Mouse (Mus musculus) hindbrain, embryonic 13.5 days (tissue): ENCODE data around the gene Olfr1331. TPM values are rescaled to one million over a fixed set of nuclear protein-coding genes. Genes with fewer than 3 reads are reported as not detected.
"Not testable (repeated sequence)": the region's sequence is repeated elsewhere in the genome, so short reads cannot be mapped to it uniquely, and the experiment has no call there.

Experiments used
- ATAC-seq: fragments of 200-750 bp; cut with Nextera tagmentation; 2 replicates; pipeline ENCODE4 v1.8.0; 2017; ENCODE audit warnings: moderate TSS enrichment; ENCODE audit not compliant: low FRiP score
- H3K27ac ChIP-seq: fragments of 300-500 bp; sonication (generic); 2 replicates; pipeline ENCODE4 v1.5.1; 2015; ENCODE audit warnings: inconsistent platforms, mild to moderate bottlenecking, moderate library complexity
- H3K27me3 ChIP-seq: fragments of 300-500 bp; sonication (generic); 2 replicates; pipeline ENCODE4 v1.6.1; 2015; ENCODE audit warnings: mild to moderate bottlenecking, inconsistent platforms
- H3K36me3 ChIP-seq: fragments of 300-500 bp; sonication (generic); 2 replicates; pipeline ENCODE4 v1.6.1; 2015; ENCODE audit warnings: mild to moderate bottlenecking, inconsistent platforms
- H3K4me1 ChIP-seq: fragments of 300-500 bp; sonication (generic); replicated peaks from 2 replicates; pipeline ENCODE4 v1.6.1; 2015; ENCODE audit warnings: inconsistent platforms
- H3K4me2 ChIP-seq: fragments of 300-500 bp; sonication (generic); 2 replicates; pipeline ENCODE4 v1.6.1; 2015; ENCODE audit warnings: inconsistent platforms, mild to moderate bottlenecking, moderate library complexity
- H3K4me3 ChIP-seq: fragments of 300-500 bp; sonication (generic); 2 replicates; pipeline ENCODE4 v1.5.1; 2015; ENCODE audit warnings: mild to moderate bottlenecking, inconsistent platforms
- H3K9ac ChIP-seq: fragments of 300-500 bp; sonication (generic); 2 replicates; pipeline ENCODE4 v1.6.1; 2015; ENCODE audit warnings: mild to moderate bottlenecking, inconsistent platforms
- H3K9me3 ChIP-seq: fragments of 300-500 bp; sonication (generic); 2 replicates; pipeline ENCODE4 v1.6.1; 2016; ENCODE audit warnings: inconsistent platforms
- WGBS: fragments of 180-500 bp; shearing (Covaris S2); methylation state at CpG from one replicate; pipeline ENCODE4 v1.1.7; 2015; 5-methylcytosine and 5-hydroxymethylcytosine counted together
- polyA plus RNA-seq: library from polyadenylated mRNA; unstranded; fragments of >200 nt; fragmentation: Nextera tagmentation; extraction: Ambion mirVana; gene quantifications from 2 replicates; pipeline ENCODE4 v1.2.1, GENCODE M21; 2015

The Olfr1331 gene
- not detected in 2 replicates for polyA plus RNA-seq

DNA sequence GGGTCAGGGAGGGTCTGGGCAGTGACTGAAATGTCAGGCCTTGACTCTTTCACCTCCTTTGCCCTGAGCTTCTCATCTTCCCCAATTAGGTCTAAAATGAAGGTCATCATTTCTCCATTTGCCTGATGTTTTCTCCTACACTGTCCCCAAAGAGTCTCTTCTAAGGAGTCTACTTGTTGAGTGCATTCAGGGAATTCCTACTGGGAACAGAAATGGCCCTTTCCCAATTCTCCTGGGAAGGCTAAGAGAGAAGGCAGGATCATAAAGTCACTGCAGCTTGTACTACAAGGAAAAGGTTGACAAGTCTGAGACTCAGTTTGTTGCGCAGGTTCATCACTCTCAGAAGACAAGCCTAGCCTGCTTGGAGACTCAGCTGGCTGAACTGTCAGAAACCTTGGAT is at the start of gene Olfr1331:
TSS of gene Olfr1331 (plus strand) at position 301 of the 400 bp plus-strand sequence.
- Histone ChIP-seq H3K4me1 (0 out of 2 replicates have a peak, but pooled peaks cover 4% of the 10 kb centered on the region), H3K36me3 (no peaks in the 10 kb centered on the region), H3K4me3 (no peak within 1 kb of the TSS), H3K27me3 (no peaks in the 10 kb centered on the region), H3K9ac (no peak within 1 kb of the TSS), H3K27ac (no peak within 1 kb of the TSS), H3K9me3 (no peaks in the 10 kb centered on the region), H3K4me2 (no peak within 1 kb of the TSS)
- no peak for ATAC-seq
- WGBS = 90% methylated on average over 1 of the region's 1 CpGs

DNA sequence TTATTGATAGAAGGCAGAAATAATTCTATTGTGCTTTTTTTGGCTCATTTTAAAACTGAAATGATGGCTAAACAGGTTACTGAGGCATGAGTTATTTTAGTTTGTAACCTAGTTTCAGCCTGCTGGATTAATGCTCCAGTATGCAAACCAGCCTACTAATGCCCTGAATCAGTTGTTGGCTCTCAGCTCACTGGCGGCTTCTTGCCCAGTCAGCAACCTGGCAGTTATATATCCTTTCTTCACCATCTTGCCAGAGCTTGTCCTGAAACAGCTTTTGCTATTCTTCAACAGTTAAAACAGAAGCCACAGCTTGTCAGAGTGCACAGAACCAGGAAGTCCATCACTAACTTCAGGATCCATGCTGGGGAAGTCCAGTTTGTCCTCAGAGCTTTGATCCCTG is 45.5 kb upstream of the Olfr1331 start:
- no peak overlapping the region for H3K27ac ChIP-seq
- no peak overlapping the region for H3K4me3 ChIP-seq
- no peaks in the 10 kb centered on the region for H3K27me3 ChIP-seq
- 93% methylated on average over 1 of the region's 1 CpGs for WGBS
- H3K9me3 ChIP-seq = no peaks in the 10 kb centered on the region
- H3K4me1 ChIP-seq = no peaks in the 10 kb centered on the region
- no peak for ATAC-seq
- no peaks in the 10 kb centered on the region for H3K36me3 ChIP-seq
- no peak overlapping the region for H3K9ac ChIP-seq
- H3K4me2 ChIP-seq = no peak overlapping the region

- Histone ChIP-seq H3K4me2 (no peak within 1 kb of the TSS), H3K9me3 (no peaks in the 10 kb centered on the region), H3K36me3 (no peaks in the 10 kb centered on the region), H3K27ac (no peak within 1 kb of the TSS), H3K4me3 (no peak within 1 kb of the TSS), H3K4me1 (no peaks in the 10 kb centered on the region), H3K9ac (no peak within 1 kb of the TSS), H3K27me3 (no peaks in the 10 kb centered on the region)
- ATAC-seq = no peak
- WGBS = 96% methylated on average over 1 of the region's 1 CpGs
Observed at GRCm38 (mm10) chr4:118836179-118836578, 28.3 kb upstream of the Olfr1331 start, which contains the start of gene Olfr1333. Gene Olfr1333, minus strand, starts transcription at chr4:118836279.

GRCm38 (mm10) chr4:118861791-118862190 is 2.7 kb upstream of the Olfr1331 start:
- WGBS = 78% methylated on average over 1 of the region's 1 CpGs
- H3K4me3 ChIP-seq = no peak overlapping the region
- H3K27me3 ChIP-seq = no peaks in the 10 kb centered on the region
- H3K4me1 ChIP-seq = 0 out of 2 replicates have a peak, but pooled peaks cover 4% of the 10 kb centered on the region
- no peak overlapping the region for H3K9ac ChIP-seq
- H3K4me2 ChIP-seq = no peak overlapping the region
- no peak for ATAC-seq
- H3K36me3 ChIP-seq = no peaks in the 10 kb centered on the region
- H3K27ac ChIP-seq = no peak overlapping the region
- no peaks in the 10 kb centered on the region; the same call in 1 of the 2 replicates for H3K9me3 ChIP-seq

GRCm38 (mm10) chr4:118862704-118863103 is 1.7 kb upstream of the Olfr1331 start:
- Histone ChIP-seq H3K4me2 (no peak overlapping the region), H3K4me3 (no peak overlapping the region), H3K9ac (no peak overlapping the region), H3K27ac (no peak overlapping the region), H3K4me1 (0 out of 2 replicates have a peak, but pooled peaks cover 4% of the 10 kb centered on the region), H3K9me3 (no peaks in the 10 kb centered on the region), H3K27me3 (no peaks in the 10 kb centered on the region), H3K36me3 (no peaks in the 10 kb centered on the region)
- 45% methylated on average over 4 of the region's 4 CpGs for WGBS
- no peak for ATAC-seq

- H3K27ac ChIP-seq = no peak overlapping the region
- no peak overlapping the region for H3K9ac ChIP-seq
- no peak for ATAC-seq
- H3K4me1 ChIP-seq = 0 out of 2 replicates have a peak, but pooled peaks cover 4% of the 10 kb centered on the region
- H3K9me3 ChIP-seq = no peaks in the 10 kb centered on the region
- no peak overlapping the region for H3K4me3 ChIP-seq
- no peaks in the 10 kb centered on the region for H3K36me3 ChIP-seq
- H3K27me3 ChIP-seq = no peaks in the 10 kb centered on the region
- H3K4me2 ChIP-seq = no peak overlapping the region
Observed at GRCm38 (mm10) chr4:118867566-118867965, 3.1 kb downstream of the Olfr1331 start.

GRCm38 (mm10) chr4:118888297-118888696 is 23.8 kb downstream of the Olfr1331 start, which contains the start of gene Olfr1330:
Gene Olfr1330, plus strand, starts transcription at chr4:118888597.
- no peak within 1 kb of the TSS for H3K4me3 ChIP-seq
- H3K36me3 ChIP-seq = no peaks in the 10 kb centered on the region
- H3K27me3 ChIP-seq = no peaks in the 10 kb centered on the region
- no peak within 1 kb of the TSS for H3K9ac ChIP-seq
- 95% methylated on average over 1 of the region's 1 CpGs for WGBS
- H3K9me3 ChIP-seq = no peaks in the 10 kb centered on the region
- no peak within 1 kb of the TSS for H3K4me2 ChIP-seq
- no peaks in the 10 kb centered on the region for H3K4me1 ChIP-seq
- no peak within 1 kb of the TSS for H3K27ac ChIP-seq
- no peak for ATAC-seq

DNA sequence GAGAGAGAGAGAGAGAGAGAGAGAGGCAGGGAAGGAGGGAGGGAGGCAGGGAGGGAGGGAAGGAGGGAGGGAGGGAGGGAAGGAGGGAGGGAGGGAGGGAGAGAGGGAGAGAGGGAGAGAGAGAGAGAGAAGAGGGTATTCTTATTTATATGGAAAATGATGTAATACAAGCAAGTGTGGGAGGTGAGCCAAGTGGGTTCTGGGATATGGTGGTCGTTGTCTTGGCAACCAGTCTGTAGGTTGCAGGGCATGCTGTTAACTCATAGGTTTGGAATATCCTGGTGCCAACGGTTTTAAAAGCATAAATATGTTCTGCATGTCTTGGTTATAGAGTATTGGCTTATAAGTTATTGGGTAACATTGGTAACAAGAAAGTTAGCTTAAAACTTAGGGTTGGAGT is 37.5 kb downstream of the Olfr1331 start:
- no peaks in the 10 kb centered on the region for H3K9me3 ChIP-seq
- H3K4me3 ChIP-seq = no peak overlapping the region
- no peak overlapping the region for H3K4me2 ChIP-seq
- ATAC-seq = no peak
- H3K9ac ChIP-seq = no peak overlapping the region
- H3K4me1 ChIP-seq = no peaks in the 10 kb centered on the region
- WGBS = 69% methylated on average over 2 of the region's 2 CpGs
- no peaks in the 10 kb centered on the region for H3K36me3 ChIP-seq
- no peaks in the 10 kb centered on the region for H3K27me3 ChIP-seq
- no peak overlapping the region for H3K27ac ChIP-seq

DNA sequence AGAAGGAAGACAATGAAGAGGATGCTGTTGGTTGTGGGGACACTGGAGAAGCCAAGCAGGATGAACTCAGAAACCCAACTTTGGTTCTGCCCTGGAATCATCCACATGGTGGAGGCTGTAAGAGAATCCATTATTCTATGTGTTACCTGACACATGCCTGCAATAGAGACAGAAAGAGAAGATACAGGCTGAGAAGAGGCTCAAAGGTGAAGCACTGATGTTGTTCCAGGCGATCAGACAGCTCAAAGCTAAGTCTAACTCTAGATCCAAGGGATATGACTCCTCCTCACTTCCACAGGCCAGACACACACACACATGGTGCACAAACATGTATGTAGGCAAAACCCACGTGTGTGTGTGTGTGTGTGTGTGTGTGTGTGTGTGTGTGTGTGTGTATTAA is 52.9 kb downstream of the Olfr1331 start, which contains the start of gene Olfr1329:
TSS of gene Olfr1329 (minus strand) at position 101 of the 400 bp plus-strand sequence.
- H3K36me3 ChIP-seq, H3K4me2 ChIP-seq, ATAC-seq, H3K27ac ChIP-seq, H3K4me3 ChIP-seq, H3K27me3 ChIP-seq, H3K9ac ChIP-seq, H3K4me1 ChIP-seq, H3K9me3 ChIP-seq: not testable (repeated sequence)
- whole genome bisulfite sequencing = 65% methylated on average over 2 of the region's 2 CpGs

Other genes with a start within 250 kb of the Olfr1331 start
- 1.3 and 2.3 TPM in 2 replicates for gene Cfap57, start 243.9 kb upstream of the Olfr1331 start, polyA plus RNA-seq
- gene Ebna1bp2, start 243.8 kb upstream of the Olfr1331 start, polyA plus RNA-seq = 106 and 121 TPM in 2 replicates
- gene Olfr62, start 205.7 kb upstream of the Olfr1331 start, polyA plus RNA-seq = not detected in 2 replicates
- not detected in 2 replicates for gene Olfr1342, start 171.9 kb upstream of the Olfr1331 start, polyA plus RNA-seq
- not detected in 2 replicates for gene Olfr1341, start 161.1 kb upstream of the Olfr1331 start, polyA plus RNA-seq
- gene Olfr1340, start 144.5 kb upstream of the Olfr1331 start, polyA plus RNA-seq = not detected in 2 replicates
- not detected in 2 replicates for gene Olfr1339, start 132.5 kb upstream of the Olfr1331 start, polyA plus RNA-seq
- gene Olfr1338, start 105.9 kb upstream of the Olfr1331 start, polyA plus RNA-seq = not detected in 2 replicates
- not detected in 2 replicates for gene Olfr1337, start 82.1 kb upstream of the Olfr1331 start, polyA plus RNA-seq
- not detected in 2 replicates for gene Olfr1335, start 54.7 kb upstream of the Olfr1331 start, polyA plus RNA-seq
- not detected in 2 replicates for gene Olfr1333, start 28.4 kb upstream of the Olfr1331 start, polyA plus RNA-seq
- not detected in 2 replicates for gene Olfr1330, start 23.9 kb downstream of the Olfr1331 start, polyA plus RNA-seq
- gene Olfr1329, start 52.8 kb downstream of the Olfr1331 start, polyA plus RNA-seq = not detected in 2 replicates
- gene Olfr1328, start 74.0 kb downstream of the Olfr1331 start, polyA plus RNA-seq = not detected in 2 replicates
- not detected in 2 replicates for gene Lao1, start 96.9 kb downstream of the Olfr1331 start, polyA plus RNA-seq
- gene Slc2a1, start 244.1 kb downstream of the Olfr1331 start, polyA plus RNA-seq = 94.4 and 96.5 TPM in 2 replicates